Mouse (Mus musculus): Measurements from ENCODE around the gene Plxnc1. TPM values are rescaled to one million over a fixed set of nuclear protein-coding genes. Genes with fewer than 3 reads are reported as not detected.
A peak's percentile ranks its signal among the peaks of the same experiment; 100 is the strongest.

The Plxnc1 gene
- total RNA-seq (2021): 10 to 100 TPM; 40.8 to 43.9 TPM

DNA sequence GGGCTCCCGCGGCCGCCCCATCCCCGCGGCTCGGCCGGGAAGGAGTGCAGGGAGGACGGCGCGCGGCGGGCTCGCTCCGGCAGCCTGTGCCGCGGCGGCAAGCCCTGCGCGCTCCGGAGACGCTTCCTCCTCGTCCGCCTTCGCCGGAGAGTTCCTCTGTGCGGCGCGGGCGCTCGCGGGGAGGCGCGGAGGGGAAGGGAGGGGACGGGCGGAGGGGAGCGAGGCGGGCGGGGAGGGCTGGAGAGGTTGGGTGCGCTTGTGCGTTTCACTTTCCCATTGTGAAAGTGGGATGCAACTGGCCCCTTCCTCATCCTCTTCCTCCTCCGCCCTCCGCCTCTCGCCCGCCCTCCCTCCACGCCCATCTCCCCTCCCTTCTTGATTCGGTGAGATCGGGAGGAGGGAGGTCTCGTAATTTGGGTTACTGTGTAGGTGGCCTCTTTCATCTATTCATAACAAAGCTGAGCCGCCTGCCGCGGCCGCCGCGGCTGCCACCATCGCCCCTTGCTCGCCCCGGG lies at the start of gene Plxnc1:
Plxnc1 (minus strand) TSS at position 145 of the 515 bp plus-strand sequence.
- intact Hi-C loops (cut with DNase I): loop anchor here (1.0 kb wide), 1 partner anchor 255 kb away; no protein-coding TSS in a partner anchor
- DNase-seq (ENCODE audit: low spot score in 2 of 2): peak in 1 of 2 experiments; percentile 69

DNA sequence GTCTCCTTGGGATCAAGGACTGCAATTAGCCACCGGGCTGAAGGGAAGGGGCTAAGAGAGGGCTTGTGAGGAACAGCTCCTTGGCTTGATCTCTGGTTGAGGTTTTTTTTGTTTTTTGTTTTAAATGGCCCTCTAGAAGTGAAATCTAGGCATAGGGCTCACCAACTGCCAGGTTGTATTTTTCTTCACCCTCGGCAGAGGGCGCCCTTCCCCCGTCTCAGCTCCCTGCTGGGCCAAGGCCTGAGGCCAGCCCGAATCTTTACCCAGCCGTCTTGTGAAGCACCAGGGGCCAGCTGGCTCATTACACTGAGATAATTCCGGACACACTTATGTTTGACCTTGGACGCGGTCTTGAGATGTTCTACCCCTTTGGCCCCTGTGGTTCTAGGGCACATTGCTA lies 47.5 kb upstream of the Plxnc1 start:
- peak; percentile 72 to 75 for DNase-seq (ENCODE audit: low spot score in 2 of 2)
- intact Hi-C loops (cut with DNase I): loop anchor here (1.0 to 5.0 kb wide), 3 partner anchors 110 to 484 kb away; no protein-coding TSS in a partner anchor

DNA sequence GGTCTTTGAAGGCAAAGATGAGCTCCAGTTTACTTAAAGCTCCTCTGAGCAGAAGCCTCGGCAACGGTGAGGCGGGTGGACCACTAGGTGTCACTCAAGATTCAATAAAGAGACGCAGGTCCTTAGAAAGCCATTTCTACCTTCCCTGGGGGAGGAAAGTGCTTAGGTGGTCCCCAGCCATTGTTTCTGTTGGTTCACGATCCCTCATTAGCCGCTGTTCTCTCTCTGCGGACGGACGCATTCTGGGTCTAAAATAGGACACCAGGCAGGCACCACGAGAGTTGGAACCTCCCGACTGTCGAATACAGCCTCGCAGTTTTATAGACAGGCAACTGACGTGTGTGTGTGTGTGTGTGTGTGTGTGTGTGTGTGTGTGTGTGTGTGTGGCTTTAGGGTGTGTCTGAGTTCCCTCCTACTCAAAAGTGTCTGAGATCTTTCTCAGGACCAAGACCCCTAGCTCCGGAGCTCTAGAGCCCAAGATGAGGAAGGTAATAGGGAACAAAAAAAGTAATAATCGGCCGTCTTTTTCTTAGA lies 47.0 kb upstream of the Plxnc1 start:
- intact Hi-C loops (cut with DNase I): loop anchor here (1.0 to 5.0 kb wide), 5 partner anchors 91 to 485 kb away; partner anchors contain the start of gene Socs2
- DNase-seq (ENCODE audit: low spot score in 2 of 2): peak; percentile 81 to 91

DNA sequence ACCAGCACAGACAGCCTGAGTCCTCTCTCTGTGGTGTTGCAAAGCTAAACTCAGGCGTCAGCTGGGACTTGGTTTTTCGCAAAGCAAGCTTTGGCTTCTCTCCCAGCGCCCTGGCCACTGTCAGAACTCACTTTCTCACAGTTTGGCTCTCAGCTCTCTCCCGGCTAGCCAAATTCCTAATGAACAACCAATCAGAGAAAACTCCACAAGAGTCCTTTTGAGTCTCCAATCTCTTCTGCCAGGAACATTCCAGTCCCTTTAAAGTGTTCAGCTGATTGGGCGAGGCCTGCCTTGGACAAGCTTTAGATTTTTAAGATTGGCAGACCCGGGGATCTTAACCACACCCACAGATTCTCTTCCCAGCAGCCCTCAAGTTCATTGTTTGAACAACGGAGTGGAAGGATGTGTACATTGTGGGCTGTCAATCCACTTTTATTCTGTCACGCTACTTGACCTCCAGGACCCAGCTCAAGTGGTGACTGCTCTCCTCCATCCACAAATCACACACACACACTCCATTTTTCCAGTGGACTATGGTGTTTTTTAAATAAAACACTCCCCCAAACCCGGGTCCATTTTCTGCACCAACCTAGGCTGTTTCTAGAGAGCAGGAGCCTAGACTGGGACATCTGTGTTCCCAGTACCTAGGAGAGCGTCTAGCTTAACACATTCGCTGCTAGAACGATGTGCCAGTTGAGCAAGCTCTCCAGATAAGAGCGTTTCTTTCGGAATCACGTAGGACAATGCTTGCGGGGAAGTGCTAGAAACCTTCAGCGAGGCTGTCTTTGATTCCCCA lies 46.3 kb upstream of the Plxnc1 start:
- DNase-seq (ENCODE audit: low spot score in 2 of 2): peak; percentile 32 to 73
- intact Hi-C loops (cut with DNase I): loop anchor here (2.0 to 5.0 kb wide), 4 partner anchors 92 to 426 kb away; partner anchors contain the start of gene Socs2

DNA sequence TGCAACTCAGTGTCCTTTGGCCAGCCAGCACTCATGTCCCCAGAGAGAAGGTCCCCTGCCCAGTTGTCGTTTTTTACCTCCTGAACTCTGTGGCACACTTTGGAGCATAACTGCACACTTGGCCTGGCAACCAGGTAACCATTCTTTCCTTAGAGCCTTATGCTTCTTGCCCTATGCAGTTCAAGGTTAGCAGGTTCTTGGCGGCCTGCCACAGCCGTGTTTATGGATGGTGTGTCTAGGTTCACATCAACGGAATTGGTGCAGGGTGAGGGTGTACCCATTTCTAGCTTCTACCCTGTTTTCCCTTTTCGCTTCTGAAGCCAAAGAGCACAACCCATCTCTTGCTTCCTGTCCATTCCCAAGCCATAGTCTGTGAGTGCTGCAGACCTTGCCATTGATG lies 44.7 kb upstream of the Plxnc1 start:
- intact Hi-C loops (cut with DNase I): no loop called here
- no peak for DNase-seq (ENCODE audit: low spot score in 2 of 2)

DNA sequence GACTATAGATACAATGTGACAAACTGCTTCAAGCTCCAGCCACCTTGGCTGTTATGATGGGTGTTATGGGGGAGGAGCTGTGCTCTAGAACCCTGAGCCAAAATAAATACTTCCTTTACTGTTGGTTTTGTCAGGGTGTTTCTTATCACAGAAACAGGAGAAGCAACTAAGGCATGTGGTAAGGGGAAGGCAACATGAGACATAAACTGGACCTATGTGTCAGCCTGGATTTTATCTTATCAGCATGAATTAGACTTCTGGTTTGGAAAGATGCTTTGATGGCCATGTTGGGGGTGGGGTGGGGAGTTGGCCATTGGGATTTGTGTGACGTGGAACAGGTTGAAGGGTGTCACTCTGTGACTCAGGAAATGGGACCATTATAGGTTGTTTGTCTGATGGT lies 40.5 kb upstream of the Plxnc1 start:
- intact Hi-C loops (cut with DNase I): no loop called here
- DNase-seq (ENCODE audit: low spot score in 2 of 2): no peak

DNA sequence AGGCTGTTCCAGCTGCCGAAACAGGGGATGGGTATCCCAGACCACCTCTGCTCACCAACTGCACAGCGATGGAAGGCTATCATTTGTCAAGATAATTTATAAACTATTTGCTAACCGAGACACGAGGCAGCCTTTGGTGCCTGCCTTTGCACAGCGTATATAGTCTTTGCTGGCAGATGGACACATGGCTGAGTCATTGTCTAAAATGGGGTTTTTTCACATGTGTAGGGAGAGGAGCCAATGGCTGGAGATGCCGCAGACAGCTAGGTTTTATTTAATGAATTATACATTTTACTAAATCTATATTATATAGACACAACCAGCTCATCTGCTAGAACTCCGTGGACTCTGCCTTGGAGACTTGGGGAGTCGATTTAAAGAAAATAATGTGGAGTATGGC lies 37.9 kb upstream of the Plxnc1 start:
- intact Hi-C loops (cut with DNase I): no loop called here
- peak in 1 of 2 experiments; percentile 86 for DNase-seq (ENCODE audit: low spot score in 2 of 2)

DNA sequence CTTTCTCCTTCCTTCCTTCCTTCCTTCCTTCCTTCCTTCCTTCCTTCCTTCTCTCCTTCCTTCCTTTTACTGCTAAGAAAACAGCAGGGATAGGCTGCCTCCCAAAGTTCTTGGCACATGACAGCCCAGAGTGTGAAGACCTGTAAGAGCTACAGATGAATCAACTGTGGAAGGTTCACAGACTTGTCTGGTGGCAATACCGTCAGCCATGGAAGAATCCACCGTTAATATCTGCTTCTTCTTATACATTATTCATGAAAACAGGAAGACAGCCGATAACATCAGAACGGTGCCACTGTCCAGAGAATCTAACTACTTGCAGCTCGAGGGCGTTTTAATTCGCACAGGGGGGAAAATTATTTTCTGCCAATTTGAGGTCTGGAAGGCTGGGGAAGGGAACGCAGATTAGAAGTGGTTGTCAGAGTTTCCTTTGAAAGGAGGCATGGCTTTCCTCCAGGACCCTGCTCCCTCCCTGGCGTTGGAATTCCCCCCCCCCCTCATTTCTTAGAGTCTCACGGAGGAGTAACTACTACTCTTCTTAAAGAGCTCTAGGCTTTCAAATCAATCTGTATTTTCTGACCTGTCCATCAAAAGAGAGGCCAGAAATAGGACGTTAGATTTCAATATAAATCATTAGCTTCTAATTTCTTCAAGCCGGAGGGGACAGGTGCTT lies 37.0 kb upstream of the Plxnc1 start:
- intact Hi-C loops (cut with DNase I): no loop called here
- no peak for DNase-seq (ENCODE audit: low spot score in 2 of 2)

DNA sequence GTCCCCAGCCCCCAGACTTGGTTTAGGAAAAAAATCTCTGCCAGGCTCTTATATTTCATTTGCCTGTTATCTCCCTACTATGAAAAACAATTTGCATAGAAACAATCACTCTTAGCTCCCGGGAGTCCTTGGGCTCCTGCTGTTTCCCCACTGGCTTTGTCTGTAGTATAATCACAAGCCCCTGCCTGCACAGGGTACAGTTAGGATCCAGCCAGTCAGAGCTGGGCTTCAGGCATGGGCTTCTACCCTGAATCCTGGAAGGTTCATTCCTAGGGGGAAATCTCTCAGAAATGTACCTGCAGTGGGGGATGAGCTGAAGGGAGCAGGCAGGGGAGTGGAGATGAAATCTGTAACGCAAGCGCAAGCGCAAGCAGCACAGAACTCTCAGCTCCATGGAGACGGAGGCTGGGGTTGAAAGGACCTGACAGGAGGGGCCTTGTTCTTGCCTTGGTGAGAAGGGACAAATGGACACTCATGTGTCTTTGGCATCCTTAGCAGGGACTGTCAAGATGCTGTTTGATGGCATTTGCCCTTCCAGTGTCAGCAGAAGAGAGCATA lies 33.7 kb upstream of the Plxnc1 start:
- DNase-seq (ENCODE audit: low spot score in 2 of 2): no peak
- intact Hi-C loops (cut with DNase I): no loop called here

DNA sequence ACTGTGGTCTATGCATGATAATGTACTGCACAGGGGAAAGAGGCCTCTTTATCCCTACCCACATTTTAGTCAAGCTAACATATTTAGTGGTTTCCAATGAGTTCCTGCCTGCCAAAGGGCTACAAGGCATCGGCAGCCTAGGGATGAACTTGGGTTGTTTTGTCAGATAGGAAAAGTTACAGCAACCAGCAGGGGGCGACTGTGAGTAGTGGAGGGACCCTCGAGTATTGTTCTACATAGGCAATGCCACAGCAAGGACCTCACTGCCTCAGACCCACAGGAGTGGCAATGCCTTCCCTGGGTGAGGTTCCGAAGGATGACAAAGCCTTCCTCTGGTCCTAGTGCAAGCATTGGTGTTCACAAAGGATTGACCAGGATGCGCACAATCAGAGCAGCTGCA lies 31.7 kb upstream of the Plxnc1 start:
- DNase-seq (ENCODE audit: low spot score in 2 of 2): no peak
- intact Hi-C loops (cut with DNase I): no loop called here

DNA sequence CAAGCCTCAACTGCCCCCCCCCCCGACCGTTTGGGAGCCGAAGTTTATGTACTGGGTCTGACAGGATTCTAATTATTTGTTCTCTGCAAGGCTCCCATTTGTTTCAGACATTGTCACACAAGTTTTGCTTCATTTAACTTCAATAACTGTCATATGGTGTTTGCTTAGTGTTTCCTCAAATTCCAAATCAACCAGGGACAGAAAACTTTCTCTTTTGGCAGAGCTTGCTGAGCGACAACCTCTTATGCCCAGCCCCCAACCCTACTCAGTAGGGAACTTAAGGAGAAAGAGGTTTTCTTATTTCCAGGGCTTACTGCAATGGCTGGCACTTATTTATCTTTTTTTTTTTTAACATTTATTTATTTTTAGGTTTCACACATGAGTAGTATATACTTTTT lies 30.5 kb upstream of the Plxnc1 start:
- intact Hi-C loops (cut with DNase I): no loop called here
- DNase-seq (ENCODE audit: low spot score in 2 of 2): no peak

DNA sequence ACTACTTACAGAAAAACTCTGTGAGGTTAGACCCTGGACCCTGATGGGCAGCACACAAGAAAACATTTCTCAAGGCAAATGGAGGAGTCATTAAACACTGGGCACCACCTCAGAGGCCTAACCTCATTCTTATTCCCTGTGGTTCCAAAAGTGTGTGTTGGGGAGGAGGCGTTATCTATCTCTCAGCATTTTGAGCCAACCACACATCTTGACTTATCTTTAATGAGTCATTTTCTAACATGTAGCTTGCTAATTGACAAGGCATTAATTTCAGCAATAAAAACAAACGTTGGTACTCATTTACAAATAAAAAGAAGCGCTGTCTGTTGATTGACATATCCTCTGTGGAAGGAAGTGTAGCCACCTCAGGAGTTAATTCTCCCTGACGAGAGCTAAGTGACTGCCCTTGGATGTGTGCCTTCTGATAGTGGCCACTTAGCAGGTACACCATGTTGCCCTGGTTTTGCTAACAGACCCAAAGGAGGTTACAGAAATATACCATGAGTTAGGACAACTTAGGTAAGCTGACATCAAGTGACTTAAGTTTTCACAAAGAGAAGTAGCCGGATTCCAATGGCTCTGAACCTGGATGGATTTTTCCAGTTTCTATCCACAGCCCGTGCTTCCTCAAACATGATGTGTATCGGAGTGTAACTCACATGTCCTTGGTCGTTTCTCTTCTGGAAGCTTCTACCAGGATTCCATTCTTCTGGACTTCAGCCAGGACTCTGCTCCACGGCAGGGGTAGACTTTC lies 29.9 kb upstream of the Plxnc1 start:
- no peak for DNase-seq (ENCODE audit: low spot score in 2 of 2)
- intact Hi-C loops (cut with DNase I): no loop called here

DNA sequence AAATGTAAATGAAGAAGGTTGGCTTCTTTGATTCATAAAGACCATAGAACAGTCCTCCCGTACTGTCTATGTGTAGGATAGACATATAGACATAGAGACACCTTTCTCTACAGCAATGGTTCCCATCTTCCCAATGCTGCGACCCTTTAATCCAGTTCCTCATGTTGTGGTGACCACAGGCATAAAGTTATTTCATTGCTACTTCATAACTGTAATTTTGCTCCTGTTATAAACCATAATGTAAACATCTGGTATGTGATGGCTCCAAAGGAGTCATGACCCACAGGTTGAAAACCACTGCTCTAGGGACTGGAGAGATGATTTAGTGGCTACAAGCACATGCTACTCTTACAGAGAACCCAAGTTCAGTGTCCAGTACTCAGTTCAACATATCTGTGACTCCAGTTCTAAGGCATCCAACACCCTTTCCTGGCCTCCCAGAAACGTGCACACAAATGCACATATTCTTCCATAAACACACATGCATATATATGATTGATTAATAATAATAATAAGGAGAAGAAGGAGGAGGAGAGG lies 27.1 kb upstream of the Plxnc1 start:
- intact Hi-C loops (cut with DNase I): no loop called here
- no peak for DNase-seq (ENCODE audit: low spot score in 2 of 2)

DNA sequence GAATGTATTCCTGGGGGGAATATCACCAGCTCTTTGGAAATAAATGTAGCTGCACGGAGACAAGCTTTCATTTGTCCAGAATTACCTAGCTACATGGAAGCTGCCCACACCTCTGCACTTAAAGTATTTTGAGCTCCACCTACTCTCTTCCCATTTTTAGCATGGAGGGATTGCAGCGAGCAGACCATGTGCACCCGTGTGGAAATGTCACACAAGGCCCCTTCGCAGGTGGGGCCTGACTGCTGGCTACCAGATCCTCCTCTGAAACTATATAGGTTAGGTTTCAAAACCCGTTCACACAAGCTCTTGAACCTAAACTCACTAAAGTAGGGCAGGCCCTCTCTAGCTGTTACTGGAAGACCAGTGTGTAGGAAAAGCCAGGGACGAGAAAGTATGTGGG lies 25.6 kb upstream of the Plxnc1 start:
- intact Hi-C loops (cut with DNase I): no loop called here
- DNase-seq (ENCODE audit: low spot score in 2 of 2): peak; percentile 26 to 85

DNA sequence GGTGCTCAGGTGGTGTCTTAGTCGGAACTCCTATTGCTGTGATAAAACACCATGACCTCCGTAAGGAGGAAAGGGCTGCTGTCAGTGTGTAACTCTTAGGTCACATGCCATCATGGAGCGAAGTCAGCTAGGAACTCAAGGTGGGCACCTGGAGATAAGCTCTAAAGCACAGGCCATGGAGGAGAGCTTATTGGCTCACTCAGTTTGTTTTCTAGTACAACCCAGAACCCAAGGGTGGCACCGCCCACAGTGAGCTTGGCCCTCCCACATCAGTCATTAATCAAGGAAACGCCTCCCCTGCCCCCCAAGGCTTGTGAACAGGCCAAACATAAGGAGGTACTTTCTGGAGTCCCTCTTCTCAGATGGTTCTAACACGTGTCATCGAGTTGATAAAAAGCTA lies 22.8 kb upstream of the Plxnc1 start:
- intact Hi-C loops (cut with DNase I): no loop called here
- no peak for DNase-seq (ENCODE audit: low spot score in 2 of 2)

DNA sequence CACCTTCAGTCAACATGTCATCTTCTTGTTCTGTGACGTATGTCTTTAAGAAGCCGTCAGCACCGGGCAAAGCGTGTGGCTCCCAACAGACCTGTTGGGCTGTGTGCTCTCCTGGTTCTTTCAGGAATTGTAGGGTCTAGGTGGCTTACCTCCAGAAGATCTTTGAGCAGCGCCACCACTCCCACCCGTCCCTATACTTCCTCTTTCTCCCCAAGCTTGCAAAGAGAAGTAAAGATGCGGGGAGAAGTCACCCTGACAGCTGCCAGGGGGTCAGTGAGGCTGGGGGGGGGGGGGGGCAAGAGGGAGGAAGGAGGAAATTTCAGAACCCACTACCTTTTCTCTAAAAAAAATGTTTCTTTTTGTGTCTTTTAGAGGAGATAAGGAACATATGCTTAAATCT lies 22.2 kb upstream of the Plxnc1 start:
- DNase-seq (ENCODE audit: low spot score in 2 of 2): no peak
- intact Hi-C loops (cut with DNase I): no loop called here

DNA sequence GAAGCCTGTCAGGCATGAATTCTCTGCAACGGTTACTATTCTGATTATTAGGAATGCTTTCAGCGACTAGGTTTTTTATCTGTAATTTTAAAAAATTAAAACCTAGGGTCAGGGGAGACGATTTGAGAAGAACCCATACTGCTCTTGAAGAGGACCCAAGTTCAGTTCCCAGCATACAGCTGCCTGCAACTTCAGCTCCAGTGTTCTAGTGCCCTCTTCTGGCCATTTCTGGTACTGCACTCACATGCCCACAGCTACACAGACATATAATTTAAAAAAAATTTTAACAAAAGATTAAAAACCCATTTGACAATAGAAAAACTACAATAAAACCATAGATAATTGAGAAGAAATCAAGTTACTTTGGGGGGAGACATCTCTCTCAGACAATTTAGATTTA lies 20.5 kb upstream of the Plxnc1 start:
- intact Hi-C loops (cut with DNase I): no loop called here
- no peak for DNase-seq (ENCODE audit: low spot score in 2 of 2)

DNA sequence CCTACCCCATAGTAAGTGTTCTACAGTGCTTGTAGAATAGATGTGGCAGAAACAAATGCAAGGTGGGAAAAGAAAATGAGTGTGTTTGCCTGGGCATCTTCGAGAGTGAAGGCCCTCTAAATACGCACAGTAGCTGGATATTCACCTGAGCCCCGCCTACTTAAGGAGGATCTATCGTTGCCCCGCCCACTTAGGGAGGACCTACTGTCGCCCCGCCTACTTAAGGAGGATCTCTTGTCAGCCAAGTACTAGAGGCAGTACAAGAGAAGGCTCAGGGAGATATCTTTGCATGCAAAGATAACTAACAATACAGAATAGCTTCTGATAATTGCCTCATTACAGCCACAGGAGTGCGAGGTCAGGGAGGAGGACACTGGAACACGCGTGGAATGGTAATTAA lies 17.4 kb upstream of the Plxnc1 start:
- intact Hi-C loops (cut with DNase I): no loop called here
- no peak for DNase-seq (ENCODE audit: low spot score in 2 of 2)

DNA sequence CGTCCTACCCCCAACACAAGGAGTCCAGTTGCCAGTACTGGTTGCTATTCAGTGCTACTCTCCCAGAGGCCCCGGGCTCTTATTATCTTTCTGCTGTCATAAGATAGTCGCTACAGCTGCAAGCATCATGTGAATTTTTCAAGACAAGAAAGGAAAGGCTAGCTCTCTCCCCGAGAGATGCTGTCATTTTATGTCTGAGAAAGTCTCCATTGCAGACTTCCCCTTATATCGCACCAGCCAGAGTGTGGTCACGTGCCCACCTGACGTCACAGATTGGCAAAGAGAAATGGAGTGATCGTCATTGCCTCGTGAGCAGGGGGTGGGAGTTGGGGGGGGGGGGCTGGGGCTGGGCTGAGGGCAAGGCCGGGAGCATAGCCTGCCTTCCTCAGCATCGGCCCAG lies 16.6 kb upstream of the Plxnc1 start:
- intact Hi-C loops (cut with DNase I): no loop called here
- DNase-seq (ENCODE audit: low spot score in 2 of 2): no peak
